ENCODE assay signal across 19 mouse cellular contexts in genomic region chr16:29504671-29505070, GRCm38 (mm10). TPM values are rescaled to one million over a fixed set of nuclear protein-coding genes. Genes with fewer than 3 reads are reported as not detected.
A peak's percentile ranks its signal among the peaks of the same experiment; 100 is the strongest.
DNase-seq lines count a peak whose midpoint lies in the region; ATAC-seq lines count a peak whose summit lies in the region.
"Had no signal": no experiment of that assay in that cellular context is flagged by ENCODE, and none has a peak within 500 bp of the region (broad histone marks: within the 10 kb centered on the region; RNA-seq: fewer than 3 reads in every experiment).

No protein-coding gene starts in this region.

- intact Hi-C loops in left cerebral cortex, postnatal 36 days (cut with DNase I), result no loop called here

- DNase-seq in cerebellum, postnatal 10 days, result peak; percentile 15 to 38
- DNase-seq in left cerebral cortex, adult 9 months (ENCODE audit: low spot score in 2 of 2), result peak; percentile 7 to 8
- no peak for DNase-seq in left cerebral cortex, postnatal 36 days (ENCODE audit: low spot score in 2 of 2)
- DNase-seq in layer of hippocampus, adult 8-10 months (ENCODE audit: low spot score in 2 of 2), result peak; percentile 11 to 23
- DNase-seq in testis, postnatal 10 days (ENCODE audit: low spot score), result peak; percentile 45
- DNase-seq in heart, adult 18-20 months, result no peak
- DNase-seq: gastrocnemius, postnatal 25 days; kidney, adult 2 months; kidney, postnatal 10 days; lung, postnatal 4 days; thymus, postnatal 36 days had no signal

- ATAC-seq in cerebellum, adult (ENCODE audit: insufficient number of reproducible peaks, low FRiP score, low TSS enrichment), result no peak
- ATAC-seq: forebrain, embryonic 13.5 days; inflammation-experienced regulatory T-cells, adult 6 months had no signal

RNA-seq across cellular contexts. Expression of gene Atp13a4, which starts 40.0 kb away (rescaled TPM):
- total RNA-seq in left cerebral cortex, postnatal 36 days (2021), result 10 to 100 TPM; 10.3 to 12.7 TPM
- total RNA-seq in layer of hippocampus, adult 8-10 months (2022), result 10 to 100 TPM; 16.5 to 21.1 (median 18.4) TPM
- total RNA-seq in heart, adult 18-20 months (2021), result not detected
- total RNA-seq: adrenal gland, adult 18-20 months; CH12.LX; common myeloid progenitor, adult 5-6 weeks; gastrocnemius, postnatal 25 days; hematopoietic stem cell, adult 5-6 weeks; MEL had no signal

Comparison
In these comparisons a context has a peak if more than half of its experiments do, and no peak if none do; other contexts are left out.
1. DNase-seq: peak in cerebellum, postnatal 10 days (2 of 2), left cerebral cortex, adult 9 months (2 of 2), layer of hippocampus, adult 8-10 months (2 of 2) and testis, postnatal 10 days (single experiment); none in left cerebral cortex, postnatal 36 days (0 of 2) and heart, adult 18-20 months (0 of 2).
2. RNA of gene Atp13a4, which starts 40.0 kb away (total RNA-seq): 16.5 to 21.1 TPM in layer of hippocampus, adult 8-10 months and 10.3 to 12.7 TPM in left cerebral cortex, postnatal 36 days; not detected in heart, adult 18-20 months; every median in the first group is over 10 times any median in the second.